Comparison of ENCODE assay signal across 8 mouse cellular contexts in genomic region chrX:18254767-18255166, GRCm38 (mm10).
DNase-seq lines count a peak whose midpoint lies in the region; ATAC-seq lines count a peak whose summit lies in the region.
"Had no signal": no experiment of that assay in that cellular context is flagged by ENCODE, and none has a peak within 500 bp of the region (broad histone marks: within the 10 kb centered on the region; RNA-seq: fewer than 3 reads in every experiment).

No protein-coding gene starts in this region.

- WGBS in hindbrain, embryonic 14.5 days = 48% methylated on average over 4 of the region's 4 CpGs

- no peak overlapping the region for H3K27ac ChIP-seq in hindbrain, embryonic 14.5 days
- H3K27ac ChIP-seq: heart, embryonic 13.5 days had no signal

- H3K4me2 ChIP-seq in hindbrain, embryonic 14.5 days (replicated peaks) = no peak overlapping the region
- H3K4me2 ChIP-seq: heart, embryonic 13.5 days had no signal

- intact Hi-C loops in left cerebral cortex, postnatal 10 days (cut with DNase I) = loop anchor here (10.0 kb wide), 1 partner anchor 1360 kb away; no protein-coding TSS in a partner anchor

- H3K27me3 ChIP-seq in hindbrain, embryonic 14.5 days (ENCODE audit: control insufficient read depth, insufficient read depth, low read length) = no peaks in the 10 kb centered on the region
- H3K27me3 ChIP-seq: heart, embryonic 13.5 days had no signal

- no peaks in the 10 kb centered on the region for H3K4me1 ChIP-seq in hindbrain, embryonic 14.5 days (replicated peaks; ENCODE audit: control insufficient read depth, insufficient read depth, low read length)
- H3K4me1 ChIP-seq: heart, embryonic 13.5 days had no signal

- peak; percentile 82; the same call in 1 of the 2 replicates for ATAC-seq in hindbrain, embryonic 14.5 days (ENCODE audit: low FRiP score)

- peaks cover 24% of the 10 kb centered on the region for H3K36me3 ChIP-seq in hindbrain, embryonic 14.5 days (replicated peaks; ENCODE audit: control insufficient read depth, insufficient read depth)

- DNase-seq in spleen, postnatal 36 days (ENCODE audit: low spot score in 2 of 2) = peak; percentile 17 to 21
- DNase-seq in spleen, adult 12 weeks (ENCODE audit: low spot score) = no peak
- DNase-seq in adrenal gland, adult 2 months = peak; percentile 56
- peak; percentile 14 for DNase-seq in embryo, embryonic 11.5 days (ENCODE audit: low read depth, low spot score)
- peak; percentile 81 for DNase-seq in hindbrain, embryonic 14.5 days (ENCODE audit: low spot score)
- DNase-seq in left cerebral cortex, postnatal 10 days (ENCODE audit: extremely low spot score in 1 of 2, low spot score in 2 of 2) = peak; percentile 25 to 60
- peak; percentile 65 for DNase-seq in naive thymus-derived CD4-positive, alpha-beta T cell, adult 2 months (ENCODE audit: low read depth)

- no peak overlapping the region for H3K4me3 ChIP-seq in hindbrain, embryonic 14.5 days (replicated peaks; ENCODE audit: low read length)
- H3K4me3 ChIP-seq: heart, embryonic 13.5 days had no signal

- H3K9ac ChIP-seq in hindbrain, embryonic 14.5 days = no peak overlapping the region
- H3K9ac ChIP-seq: heart, embryonic 13.5 days had no signal

- no peaks in the 10 kb centered on the region for H3K9me3 ChIP-seq in hindbrain, embryonic 14.5 days (ENCODE audit: control insufficient read depth, low read length)
- H3K9me3 ChIP-seq: heart, embryonic 13.5 days had no signal
